Mouse (Mus musculus): Measurements from ENCODE around the gene Gpd2. TPM values are rescaled to one million over a fixed set of nuclear protein-coding genes. Genes with fewer than 3 reads are reported as not detected.
A peak's percentile ranks its signal among the peaks of the same experiment; 100 is the strongest.

Gpd2 gene
- polyA plus RNA-seq, 1 experiment, result 4.8 TPM

GRCm38 (mm10) chr2:57213364-57213763 lies 24.1 kb upstream of the Gpd2 start:
- DNase-seq (ENCODE audit: low read depth in 1 of 2, low spot score in 2 of 2), result no peak
- TF ChIP-seq CTCF (IDR thresholded peaks at IDR 0.05; ENCODE audit: extremely low read depth, insufficient read depth, insufficient read length, insufficient replicate concordance) (no peak), POLR2A (IDR thresholded peaks at IDR 0.05; ENCODE audit: low read depth, low read length) (no peak)
- 90% methylated on average over 4 of the region's 4 CpGs for WGBS
- H3K4me1 ChIP-seq (ENCODE audit: control insufficient read depth, insufficient read depth, insufficient read length), result no peaks in the 10 kb centered on the region
- no peaks in the 10 kb centered on the region for H3K27me3 ChIP-seq (ENCODE audit: control insufficient read depth, insufficient read depth, low read length)
- no peak overlapping the region for H3K4me3 ChIP-seq (ENCODE audit: extremely low read depth, insufficient read depth, insufficient read length)
- no peak overlapping the region for H3K27ac ChIP-seq (ENCODE audit: insufficient read depth, low read length)
- H3K36me3 ChIP-seq (ENCODE audit: control insufficient read depth, insufficient read depth, low read length), result no peaks in the 10 kb centered on the region

DNA sequence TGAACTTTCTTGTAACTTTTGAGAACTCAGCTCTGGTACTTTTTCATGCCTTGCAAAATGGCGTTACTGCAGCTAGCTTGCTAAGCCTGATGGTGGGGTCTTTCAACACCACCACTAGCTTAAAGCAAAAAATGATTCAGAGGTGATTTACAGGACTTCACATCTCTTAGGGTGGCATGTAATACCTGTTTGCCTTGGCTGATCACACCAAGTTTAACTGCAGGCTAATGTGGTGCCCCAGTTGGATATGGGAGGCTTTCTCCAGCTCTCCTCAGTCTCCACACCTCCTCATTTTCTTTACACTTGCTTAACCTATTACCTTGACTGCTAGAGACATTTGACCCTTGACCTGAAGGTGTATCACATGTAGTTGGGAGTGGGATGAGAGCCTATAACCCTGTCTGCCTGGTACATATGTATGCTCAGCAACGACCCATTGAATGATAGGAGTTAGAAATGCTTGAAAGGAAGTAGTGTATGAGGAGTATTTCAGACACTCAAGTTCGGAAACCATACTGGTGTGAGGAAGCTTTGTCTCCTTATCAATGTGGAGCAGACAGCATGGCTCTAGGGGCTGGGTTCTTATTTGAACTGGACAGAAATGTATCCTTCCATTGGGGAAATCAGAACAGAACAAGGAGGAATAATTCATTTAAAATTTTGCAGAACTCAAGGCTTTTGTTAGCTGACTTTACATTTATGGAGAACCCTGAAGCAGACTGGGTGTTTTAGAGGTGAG lies 14.0 kb upstream of the Gpd2 start:
- no peak for TF ChIP-seq POLR2A (IDR thresholded peaks at IDR 0.05; ENCODE audit: low read depth, low read length)
- Histone ChIP-seq H3K4me1 (ENCODE audit: control insufficient read depth, insufficient read depth, insufficient read length) (peaks cover 3% of the 10 kb centered on the region; the same call in 1 of the 2 replicates), H3K27me3 (ENCODE audit: control insufficient read depth, insufficient read depth, low read length) (no peaks in the 10 kb centered on the region), H3K27ac (ENCODE audit: insufficient read depth, low read length) (no peak overlapping the region), H3K36me3 (ENCODE audit: control insufficient read depth, insufficient read depth, low read length) (no peaks in the 10 kb centered on the region), H3K4me3 (ENCODE audit: extremely low read depth, insufficient read depth, insufficient read length) (no peak overlapping the region)
- no peak for DNase-seq (ENCODE audit: low read depth in 1 of 2, low spot score in 2 of 2)
- WGBS, result 53% methylated on average over 3 of the region's 3 CpGs

DNA sequence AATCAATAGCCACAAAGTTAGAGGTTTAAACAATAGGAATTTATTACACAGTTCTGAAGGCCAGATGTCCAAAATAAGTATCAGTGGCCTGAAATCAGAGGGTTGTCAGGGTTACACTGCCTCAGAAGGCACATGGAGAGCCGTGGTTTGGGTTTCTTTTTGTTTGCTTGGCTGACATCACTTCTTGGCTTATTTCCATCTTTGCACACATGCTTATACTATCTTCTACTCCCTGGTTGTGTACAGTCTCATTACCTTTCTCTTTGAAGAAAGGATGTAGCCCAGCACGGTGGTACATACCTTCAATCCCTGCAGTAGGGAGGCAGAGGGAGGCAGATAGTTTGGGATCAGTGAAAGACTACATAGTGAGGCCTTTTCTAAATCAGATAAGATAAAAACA lies 12.2 kb upstream of the Gpd2 start:
- WGBS, result 63% methylated on average over 2 of the region's 2 CpGs
- no peaks in the 10 kb centered on the region for H3K36me3 ChIP-seq (ENCODE audit: control insufficient read depth, insufficient read depth, low read length)
- no peak for DNase-seq (ENCODE audit: low read depth in 1 of 2, low spot score in 2 of 2)
- H3K27me3 ChIP-seq (ENCODE audit: control insufficient read depth, insufficient read depth, low read length), result no peaks in the 10 kb centered on the region
- H3K4me1 ChIP-seq (ENCODE audit: control insufficient read depth, insufficient read depth, insufficient read length), result peaks cover 3% of the 10 kb centered on the region; the same call in 1 of the 2 replicates
- no peak overlapping the region for H3K4me3 ChIP-seq (ENCODE audit: extremely low read depth, insufficient read depth, insufficient read length)
- H3K27ac ChIP-seq (ENCODE audit: insufficient read depth, low read length), result no peak overlapping the region
- no peak for TF ChIP-seq CTCF (IDR thresholded peaks at IDR 0.05; ENCODE audit: extremely low read depth, insufficient read depth, insufficient read length, insufficient replicate concordance)
- TF ChIP-seq POLR2A (IDR thresholded peaks at IDR 0.05; ENCODE audit: low read depth, low read length), result no peak

- Histone ChIP-seq H3K27ac (ENCODE audit: insufficient read depth, low read length) (no peak overlapping the region), H3K36me3 (ENCODE audit: control insufficient read depth, insufficient read depth, low read length) (no peaks in the 10 kb centered on the region), H3K4me3 (ENCODE audit: extremely low read depth, insufficient read depth, insufficient read length) (no peak overlapping the region), H3K4me1 (ENCODE audit: control insufficient read depth, insufficient read depth, insufficient read length) (peaks cover 3% of the 10 kb centered on the region; the same call in 1 of the 2 replicates), H3K27me3 (ENCODE audit: control insufficient read depth, insufficient read depth, low read length) (no peaks in the 10 kb centered on the region)
- 89% methylated on average over 3 of the region's 3 CpGs for WGBS
- TF ChIP-seq CTCF (IDR thresholded peaks at IDR 0.05; ENCODE audit: extremely low read depth, insufficient read depth, insufficient read length, insufficient replicate concordance), result no peak
- no peak for TF ChIP-seq POLR2A (IDR thresholded peaks at IDR 0.05; ENCODE audit: low read depth, low read length)
- DNase-seq (ENCODE audit: low read depth in 1 of 2, low spot score in 2 of 2), result no peak
Measured at GRCm38 (mm10) chr2:57227425-57227824, 10.0 kb upstream of the Gpd2 start.

- no peak overlapping the region for H3K27ac ChIP-seq (ENCODE audit: insufficient read depth, low read length)
- H3K4me1 ChIP-seq (ENCODE audit: control insufficient read depth, insufficient read depth, insufficient read length), result no peaks in the 10 kb centered on the region
- H3K36me3 ChIP-seq (ENCODE audit: control insufficient read depth, insufficient read depth, low read length), result no peaks in the 10 kb centered on the region
- no peak overlapping the region for H3K4me3 ChIP-seq (ENCODE audit: extremely low read depth, insufficient read depth, insufficient read length)
- no peaks in the 10 kb centered on the region for H3K27me3 ChIP-seq (ENCODE audit: control insufficient read depth, insufficient read depth, low read length)
- TF ChIP-seq CTCF (IDR thresholded peaks at IDR 0.05; ENCODE audit: extremely low read depth, insufficient read depth, insufficient read length, insufficient replicate concordance), result no peak
- TF ChIP-seq POLR2A (IDR thresholded peaks at IDR 0.05; ENCODE audit: low read depth, low read length), result no peak
- 52% methylated on average over 4 of the region's 4 CpGs for WGBS
- DNase-seq (ENCODE audit: low read depth in 1 of 2, low spot score in 2 of 2), result no peak
Measured at GRCm38 (mm10) chr2:57229647-57230240, 7.7 kb upstream of the Gpd2 start.

- TF ChIP-seq CTCF (IDR thresholded peaks at IDR 0.05; ENCODE audit: extremely low read depth, insufficient read depth, insufficient read length, insufficient replicate concordance) (no peak), POLR2A (IDR thresholded peaks at IDR 0.05; ENCODE audit: low read depth, low read length) (no peak)
- WGBS, result 91% methylated on average over 5 of the region's 5 CpGs
- H3K4me3 ChIP-seq (ENCODE audit: extremely low read depth, insufficient read depth, insufficient read length), result no peak overlapping the region
- no peaks in the 10 kb centered on the region for H3K36me3 ChIP-seq (ENCODE audit: control insufficient read depth, insufficient read depth, low read length)
- no peak for DNase-seq (ENCODE audit: low read depth in 1 of 2, low spot score in 2 of 2)
- no peaks in the 10 kb centered on the region for H3K4me1 ChIP-seq (ENCODE audit: control insufficient read depth, insufficient read depth, insufficient read length)
- H3K27me3 ChIP-seq (ENCODE audit: control insufficient read depth, insufficient read depth, low read length), result no peaks in the 10 kb centered on the region
- no peak overlapping the region for H3K27ac ChIP-seq (ENCODE audit: insufficient read depth, low read length)
Measured at GRCm38 (mm10) chr2:57231432-57231831, 6.0 kb upstream of the Gpd2 start.

GRCm38 (mm10) chr2:57232328-57232727 lies 5.1 kb upstream of the Gpd2 start:
- peak in 1 of 2 experiments; percentile 54 for DNase-seq (ENCODE audit: low read depth in 1 of 2, low spot score in 2 of 2)
- Histone ChIP-seq H3K27me3 (ENCODE audit: control insufficient read depth, insufficient read depth, low read length) (no peaks in the 10 kb centered on the region), H3K27ac (ENCODE audit: insufficient read depth, low read length) (no peak overlapping the region), H3K4me1 (ENCODE audit: control insufficient read depth, insufficient read depth, insufficient read length) (no peaks in the 10 kb centered on the region), H3K36me3 (ENCODE audit: control insufficient read depth, insufficient read depth, low read length) (no peaks in the 10 kb centered on the region), H3K4me3 (ENCODE audit: extremely low read depth, insufficient read depth, insufficient read length) (no peak overlapping the region)
- 44% methylated on average over 8 of the region's 8 CpGs for WGBS
- no peak for TF ChIP-seq POLR2A (IDR thresholded peaks at IDR 0.05; ENCODE audit: low read depth, low read length)
- no peak for TF ChIP-seq CTCF (IDR thresholded peaks at IDR 0.05; ENCODE audit: extremely low read depth, insufficient read depth, insufficient read length, insufficient replicate concordance)
